Mouse (Mus musculus) layer of hippocampus, adult 2 months (tissue): ENCODE measurements around the gene Stab1. TPM values are rescaled to one million over a fixed set of nuclear protein-coding genes. Genes with fewer than 3 reads are reported as not detected.
A peak's percentile ranks its signal among the peaks of the same experiment; 100 is the strongest.

Experiments
- DNase-seq, 2 experiments: peaks; one replicate each; pipeline ENCODE4 v3.0.0; 2022; ENCODE audit warnings: low spot score in 2 of 2
- H3K27ac ChIP-seq: fragments of 200-600 bp; 2 replicates; pipeline ENCODE4 v1.8.1; 2022
- H3K4me3 ChIP-seq: fragments of 200-600 bp; 2 replicates; pipeline ENCODE4 v1.8.1; 2022; ENCODE audit warnings: mild to moderate bottlenecking
- CTCF ChIP-seq: fragments of 200-600 bp; conservative IDR thresholded peaks from 2 replicates; pipeline ENCODE4 v1.8.1; 2022; ENCODE audit warnings: antibody characterized with exemption, mild to moderate bottlenecking, moderate library complexity
- total RNA-seq, 2 experiments: library from RNA; stranded (reverse); gene quantifications; 2 replicates each; pipeline ENCODE4 v1.2.3; 2021

The Stab1 gene
- total RNA-seq, 2 experiments from 2014 or later = 23.2 TPM

DNA sequence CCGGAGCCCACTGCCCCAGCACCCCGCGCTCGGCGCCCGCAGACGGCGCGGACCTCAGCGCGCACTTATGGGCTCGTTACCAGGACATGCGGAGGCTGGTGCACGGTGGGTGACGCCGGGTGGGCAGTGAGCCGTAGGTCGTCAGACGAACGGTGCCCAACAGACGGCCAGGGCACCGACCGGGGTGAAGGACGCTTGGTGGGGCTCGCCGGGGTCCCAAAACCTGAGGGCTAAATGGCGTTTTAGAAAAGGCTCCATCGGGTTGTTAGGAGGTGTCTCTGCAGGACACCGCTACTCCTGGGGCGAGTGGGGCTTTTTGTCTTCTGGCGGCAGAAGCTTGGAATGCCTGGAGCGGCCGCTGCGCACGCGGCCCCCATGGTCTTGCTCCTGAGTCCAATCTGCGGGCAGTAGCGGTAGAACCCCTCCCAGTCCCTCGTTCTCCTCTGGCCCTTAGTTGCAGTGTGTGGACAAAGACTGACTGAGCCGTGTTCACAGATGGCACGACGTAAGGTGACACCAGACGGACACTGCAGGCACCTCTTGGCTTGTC lies 37.1 kb downstream of the Stab1 start:
- Histone ChIP-seq H3K27ac (0 out of 2 replicates have a peak overlapping the region, but pooled peaks have one; percentile 28), H3K4me3 (peak overlapping the region; percentile 52)
- TF ChIP-seq CTCF = no peak
- DNase-seq = no peak

DNA sequence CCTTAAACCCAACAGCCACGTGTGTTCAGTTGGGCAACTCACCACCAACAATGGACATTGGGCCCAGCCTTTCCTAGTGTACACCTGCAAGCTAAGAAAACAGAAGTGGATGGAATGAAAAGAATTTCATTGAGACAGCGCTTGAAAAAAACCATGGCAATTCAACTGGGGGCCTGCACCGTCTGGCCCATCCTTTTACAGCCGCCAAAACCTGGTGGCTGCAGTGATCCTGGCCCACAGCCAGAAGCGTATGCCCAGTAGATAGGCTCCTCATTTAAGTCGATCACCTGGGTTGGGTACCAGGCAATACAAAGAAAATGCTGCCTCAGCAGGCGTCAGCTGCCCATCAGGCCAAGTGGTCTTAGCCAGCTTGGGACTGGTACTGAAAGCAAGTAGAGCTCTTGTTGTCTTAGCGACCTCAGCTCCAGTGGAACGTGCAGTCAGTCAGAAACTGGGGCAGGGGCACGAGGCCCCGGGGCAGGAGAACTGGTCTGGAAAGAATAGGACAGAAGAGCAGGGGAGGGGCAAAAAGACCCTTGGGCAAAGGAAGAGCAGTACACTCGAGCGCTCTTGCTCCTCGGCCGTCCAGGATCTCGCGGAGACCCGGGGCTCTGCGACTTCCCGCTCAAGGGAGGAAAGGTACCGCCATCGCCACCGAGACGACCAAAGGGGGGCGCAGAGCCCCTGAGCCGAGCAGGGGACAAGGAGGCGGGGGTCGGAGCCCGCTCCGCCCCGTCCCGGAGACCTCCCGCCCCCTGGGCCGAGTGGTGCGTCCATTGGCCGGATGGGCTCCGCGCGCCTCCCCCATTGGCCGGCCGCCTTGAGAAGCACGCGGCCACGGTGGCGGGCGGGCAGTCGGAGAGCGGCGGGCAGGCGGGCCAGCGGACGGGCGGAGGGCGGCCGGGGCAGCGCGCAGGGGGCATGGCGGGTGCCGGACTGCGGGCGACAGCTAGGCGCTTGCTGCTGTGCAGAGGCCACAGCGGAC lies 37.9 kb downstream of the Stab1 start, which contains the start of gene Nt5dc2:
Nt5dc2 (plus strand) TSS at position 818 of the 985 bp plus-strand sequence.
- DNase-seq = peak; percentile 59 to 66
- Histone ChIP-seq H3K4me3 (peak within 1 kb of the TSS; percentile 52), H3K27ac (peak within 1 kb of the TSS; percentile 55)
- peak; percentile 26 for TF ChIP-seq CTCF

DNA sequence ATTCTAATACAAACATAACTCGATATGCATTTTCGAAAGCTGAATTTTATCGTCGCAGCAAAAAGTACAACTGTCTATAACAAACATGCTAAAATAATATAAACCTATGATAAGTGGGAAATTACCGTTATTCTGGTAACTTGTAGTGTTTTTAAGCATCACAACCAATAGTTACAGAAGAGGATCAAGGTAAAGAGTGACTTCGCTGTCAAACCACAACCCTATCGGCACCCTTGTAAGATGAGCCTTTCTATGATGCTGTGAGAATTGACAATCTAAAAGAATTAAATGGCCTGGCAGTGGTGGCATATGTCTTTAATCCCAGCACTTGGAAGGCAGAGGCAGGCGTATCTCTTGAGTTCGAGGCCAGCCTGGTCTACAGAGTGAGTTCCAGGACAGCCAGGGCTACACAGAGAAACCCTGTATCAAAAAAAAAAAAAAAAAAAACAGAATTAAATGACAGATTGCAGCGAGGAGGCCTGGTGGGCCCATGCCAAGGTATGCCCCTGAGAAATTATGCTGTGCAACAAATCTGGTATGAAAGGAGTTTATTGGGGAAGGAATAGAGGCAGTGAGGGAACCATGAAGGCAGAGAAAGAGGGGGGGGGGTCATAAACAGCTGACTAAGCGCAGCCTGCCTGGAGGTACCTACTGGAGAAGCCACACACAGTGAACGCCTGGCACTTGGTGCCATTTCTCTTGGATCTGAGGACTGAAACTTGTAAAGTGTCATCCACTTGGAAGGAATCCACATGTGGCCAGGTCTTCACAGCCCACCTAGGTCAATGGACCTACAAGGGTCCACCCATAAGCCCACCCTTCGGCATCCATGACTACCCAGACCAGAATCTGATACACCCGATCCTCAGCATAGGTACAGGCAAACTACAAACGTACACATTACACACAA lies 38.9 kb downstream of the Stab1 start:
- DNase-seq = no peak
- Histone ChIP-seq H3K27ac (peak overlapping the region; percentile 80), H3K4me3 (peak overlapping the region; percentile 74)
- TF ChIP-seq CTCF = no peak

DNA sequence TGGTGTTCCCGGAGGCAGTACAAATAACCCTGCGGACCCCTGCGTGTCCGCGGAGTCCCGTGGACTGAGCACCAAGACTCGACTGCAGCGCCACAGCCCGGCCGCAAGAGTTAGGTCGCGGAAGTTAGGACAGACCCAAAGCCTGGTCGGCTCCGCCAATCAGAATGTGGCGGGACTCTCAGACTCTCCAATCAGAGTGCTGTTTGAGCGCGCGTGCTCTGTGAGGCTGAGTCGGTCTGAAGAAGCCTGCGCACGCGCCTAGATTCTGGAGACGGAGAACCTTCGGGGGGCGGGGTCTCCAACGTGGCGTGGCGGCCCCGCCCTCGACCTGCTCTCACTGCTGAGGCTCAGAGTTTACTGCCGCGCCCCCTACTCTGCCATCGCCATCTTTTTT lies 39.6 kb downstream of the Stab1 start, which contains the start of gene Smim4:
Smim4 (minus strand) TSS at position 131 of the 394 bp plus-strand sequence.
- DNase-seq = peak; percentile 93 to 97
- TF ChIP-seq CTCF = peak; percentile 79
- H3K4me3 ChIP-seq = peak within 1 kb of the TSS; percentile 74
- peak within 1 kb of the TSS; percentile 90 for H3K27ac ChIP-seq

DNA sequence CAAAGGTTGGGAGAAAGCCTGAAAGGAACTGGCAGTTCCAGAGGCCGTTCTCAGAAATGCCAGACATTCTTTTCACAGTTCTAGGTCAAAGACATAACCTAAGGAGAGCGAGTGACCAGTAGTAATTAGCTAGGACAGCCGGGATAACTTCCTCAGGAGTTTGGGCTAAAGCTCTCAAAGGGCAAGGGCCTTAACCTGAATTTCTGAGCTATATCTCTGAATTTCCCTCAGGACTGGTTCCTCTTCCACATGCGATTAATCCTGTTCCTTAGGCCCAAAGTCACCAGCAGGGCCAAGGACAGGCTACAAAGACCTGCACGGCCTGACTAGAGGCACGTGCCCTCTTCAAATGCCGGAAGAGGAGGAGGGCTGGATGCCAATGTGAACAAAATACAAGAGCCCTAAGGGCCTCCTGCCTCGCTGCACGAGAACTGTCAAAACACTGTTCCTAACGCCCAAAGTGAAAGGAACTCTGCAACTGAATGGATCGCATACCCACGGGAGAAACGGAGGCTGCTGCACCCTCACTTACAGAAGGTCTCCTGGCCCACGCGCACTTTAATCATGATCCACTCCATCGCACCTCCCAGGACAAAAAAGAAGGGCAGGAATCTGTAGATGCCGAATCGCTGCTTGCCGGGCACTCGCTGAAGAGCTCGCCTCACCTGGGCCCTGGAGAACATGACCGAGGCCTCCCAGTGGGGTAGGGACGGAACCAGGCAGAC lies 40.2 kb downstream of the Stab1 start:
- TF ChIP-seq CTCF = no peak
- peak in 1 of 2 experiments; percentile 12 for DNase-seq
- peak overlapping the region; percentile 74 for H3K4me3 ChIP-seq

DNA sequence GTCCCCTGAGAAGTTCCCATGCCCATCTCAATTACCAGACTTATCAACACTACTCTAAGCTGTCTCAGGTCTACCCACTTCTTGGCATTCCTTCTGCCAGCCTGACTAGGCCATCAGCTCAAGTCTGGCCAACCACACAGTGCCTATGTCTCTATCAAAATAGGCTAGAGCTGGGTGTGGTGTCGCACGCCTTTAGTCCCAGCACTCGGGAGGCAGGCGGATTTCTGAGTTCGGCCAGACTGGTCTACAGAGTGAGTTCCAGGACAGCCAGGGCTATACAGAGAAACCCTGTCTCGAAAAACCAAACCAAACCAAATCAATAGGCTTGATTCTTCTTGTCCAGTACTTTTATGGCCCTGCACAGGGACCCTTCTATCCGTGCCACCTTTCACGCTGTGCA lies 41.6 kb downstream of the Stab1 start:
- Histone ChIP-seq H3K27ac (no peak overlapping the region), H3K4me3 (no peak overlapping the region)
- no peak for TF ChIP-seq CTCF
- DNase-seq = no peak

More for the DNA sequence above, 40.2 kb downstream of the Stab1 start:
- peak overlapping the region; percentile 90 for H3K27ac ChIP-seq

DNA sequence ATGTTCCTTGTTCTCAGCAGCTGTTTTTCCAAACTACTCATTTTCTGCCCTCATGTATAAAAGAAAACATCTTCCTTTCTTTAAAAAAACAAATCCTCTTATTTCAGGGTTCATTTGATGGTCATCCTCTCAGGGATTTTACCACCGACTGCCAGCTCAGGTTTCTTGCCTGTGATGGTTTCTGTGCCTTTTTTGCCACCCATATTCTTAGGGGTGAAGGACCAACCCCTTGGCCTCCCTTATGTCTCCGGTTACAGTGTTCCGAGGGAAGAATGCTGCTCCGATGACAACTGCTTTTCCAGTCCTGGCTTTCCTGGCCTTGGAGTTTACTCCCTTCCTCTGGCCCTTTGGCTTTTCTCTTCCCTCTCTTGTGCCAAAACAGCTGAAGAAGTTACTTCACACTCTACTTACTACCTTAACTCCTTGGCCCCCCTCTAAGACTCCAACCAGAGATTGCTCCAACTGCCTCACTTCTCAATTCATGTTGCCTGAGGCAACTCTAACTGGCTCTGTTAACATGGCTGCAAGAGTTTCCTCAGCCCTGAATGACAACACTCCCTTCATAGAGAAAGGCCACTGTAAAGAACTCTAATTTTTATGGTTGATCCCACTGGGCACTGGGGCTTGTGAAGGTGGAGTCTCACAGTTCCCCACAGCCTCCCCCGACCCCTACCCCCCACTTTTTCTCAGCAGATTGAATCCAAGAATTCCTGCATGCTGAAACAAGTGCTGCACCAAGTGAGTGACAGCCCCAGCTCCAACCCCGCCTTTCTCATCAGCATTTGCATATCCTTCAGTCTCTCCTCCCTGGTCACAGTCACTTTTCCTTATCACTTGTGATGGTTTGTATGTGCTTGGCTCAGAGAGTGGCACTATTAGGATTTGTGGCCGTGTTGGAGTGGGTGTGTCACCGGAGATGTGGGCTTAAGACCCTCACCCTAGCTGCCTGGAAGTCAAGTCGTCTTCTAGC lies 43.0 kb downstream of the Stab1 start:
- Histone ChIP-seq H3K4me3 (no peak overlapping the region), H3K27ac (0 out of 2 replicates have a peak overlapping the region, but pooled peaks have one; percentile 14)
- no peak for TF ChIP-seq CTCF
- no peak for DNase-seq

DNA sequence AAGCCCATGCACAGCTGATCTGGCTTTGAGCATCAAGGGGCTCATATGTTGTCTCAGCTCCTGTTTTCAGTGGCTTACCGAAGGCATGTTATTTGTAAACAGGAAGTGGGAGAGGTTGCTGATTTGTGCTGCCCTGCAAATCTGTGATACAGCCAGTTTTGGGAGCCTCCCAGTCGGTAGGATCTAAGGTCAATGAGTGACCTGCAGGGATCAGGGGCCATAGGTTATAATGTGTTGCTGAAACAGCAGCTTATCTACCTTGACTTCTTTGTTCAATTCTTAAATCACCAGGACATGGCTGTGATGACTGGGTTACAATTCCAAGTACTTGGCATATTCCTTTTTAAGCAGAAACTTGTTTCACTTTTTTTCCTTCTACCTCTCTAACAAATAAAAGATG lies 52.9 kb downstream of the Stab1 start:
- Histone ChIP-seq H3K4me3 (no peak overlapping the region), H3K27ac (no peak overlapping the region)
- DNase-seq = no peak
- TF ChIP-seq CTCF = no peak

DNA sequence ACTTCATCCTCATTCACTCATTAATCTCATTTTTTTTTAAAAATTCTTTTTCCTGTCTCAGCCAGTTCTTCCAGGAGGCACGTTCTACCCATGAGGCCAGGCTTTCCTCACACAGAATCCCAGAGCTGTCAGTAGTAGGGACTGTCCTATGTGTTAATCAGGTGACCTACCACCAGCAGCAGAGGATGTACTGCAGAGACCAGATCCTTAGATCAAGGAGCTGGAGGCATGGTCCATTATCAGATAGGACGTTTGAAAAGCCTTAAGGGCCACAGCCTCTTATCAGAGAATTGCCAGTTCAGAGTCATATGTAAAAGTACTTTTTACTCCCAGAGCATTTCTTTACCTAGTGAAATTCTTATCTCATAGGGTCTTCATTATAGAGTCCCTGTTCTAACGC lies 54.4 kb downstream of the Stab1 start:
- H3K4me3 ChIP-seq = no peak overlapping the region
- TF ChIP-seq CTCF = no peak
- no peak overlapping the region for H3K27ac ChIP-seq
- no peak for DNase-seq

DNA sequence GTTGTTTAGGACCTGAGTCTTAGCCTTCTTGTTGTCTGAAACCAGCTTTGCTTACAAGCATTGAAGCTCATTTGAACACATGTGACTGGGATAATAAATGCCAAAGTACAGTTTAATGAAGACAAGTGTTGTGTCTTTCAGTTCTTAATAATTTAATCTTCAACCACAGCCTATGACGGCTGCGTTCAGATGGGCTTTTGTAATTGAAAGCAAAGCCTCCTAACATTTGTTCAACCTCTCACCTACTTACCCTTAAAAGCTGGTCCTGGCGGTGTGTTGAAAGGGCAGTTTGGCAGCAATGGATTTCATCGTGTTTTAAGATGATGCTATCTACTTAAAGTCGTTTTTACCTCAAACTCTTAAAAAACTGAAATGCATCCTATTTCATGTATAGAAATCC lies 56.3 kb downstream of the Stab1 start:
- Histone ChIP-seq H3K27ac (no peak overlapping the region), H3K4me3 (no peak overlapping the region)
- no peak for DNase-seq
- TF ChIP-seq CTCF = no peak

DNA sequence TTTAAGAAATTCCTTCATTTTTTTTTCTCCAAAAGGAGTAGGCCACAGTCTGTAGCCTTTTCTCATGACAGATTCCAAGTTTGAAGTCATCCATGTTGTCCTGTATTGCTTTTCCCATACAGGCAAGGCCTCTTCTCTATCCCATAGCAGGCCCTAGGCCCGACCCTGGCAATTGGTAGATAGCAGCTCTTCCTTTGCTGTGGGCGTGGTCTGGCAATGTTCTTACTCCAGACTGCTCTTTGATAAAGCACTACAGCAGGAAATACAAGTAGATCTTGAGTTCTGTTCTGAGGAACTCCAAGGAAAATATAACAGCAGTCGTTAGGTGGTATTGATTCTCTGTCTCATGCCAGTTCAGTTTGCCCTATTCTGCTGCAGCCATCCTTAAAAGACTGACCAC lies 57.8 kb downstream of the Stab1 start:
- no peak for TF ChIP-seq CTCF
- no peak for DNase-seq
- no peak overlapping the region for H3K27ac ChIP-seq
- no peak overlapping the region for H3K4me3 ChIP-seq
